Mouse (Mus musculus): ENCODE results near the gene Sergef. TPM values are rescaled to one million over a fixed set of nuclear protein-coding genes. Genes with fewer than 3 reads are reported as not detected.
A peak's percentile ranks its signal among the peaks of the same experiment; 100 is the strongest.
"Not testable (repeated sequence)": the region's sequence is repeated elsewhere in the genome, so short reads cannot be mapped to it uniquely, and the experiment has no call there.

Sergef gene
- polyA plus RNA-seq, 1 experiment from 2014 or later, result 49.1 TPM

DNA sequence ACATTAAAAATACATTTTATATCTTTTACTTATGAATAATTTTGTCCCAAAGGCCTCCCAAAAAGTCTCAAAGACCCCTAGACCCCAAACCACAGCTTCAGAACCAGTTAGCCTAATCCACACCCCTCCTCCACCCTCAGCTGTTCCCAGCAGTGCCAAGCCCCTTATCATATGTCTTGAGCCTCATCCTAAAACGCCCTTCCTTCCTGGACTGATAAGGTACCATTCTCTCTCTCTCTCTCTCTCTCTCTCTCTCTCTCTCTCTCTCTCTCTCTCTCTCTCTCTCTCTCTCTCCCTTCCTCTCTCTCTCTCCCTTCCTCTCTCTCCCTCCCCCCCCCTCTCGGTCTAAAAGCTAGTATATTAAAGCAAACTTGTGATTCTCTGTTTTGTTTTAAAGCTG, 12.7 kb upstream of the Sergef start:
- H3K9me3 ChIP-seq (replicated peaks), result no peaks in the 10 kb centered on the region
- H3K4me1 ChIP-seq, result no peaks in the 10 kb centered on the region
- no peak overlapping the region for H3K9ac ChIP-seq (replicated peaks)
- 78% methylated on average over 2 of the region's 2 CpGs for WGBS
- no peaks in the 10 kb centered on the region for H3K36me3 ChIP-seq
- no peaks in the 10 kb centered on the region for H3K27me3 ChIP-seq (replicated peaks)
- no peak overlapping the region for H3K4me2 ChIP-seq
- H3K27ac ChIP-seq (replicated peaks), result no peak overlapping the region
- ATAC-seq (ENCODE audit: low FRiP score), result no peak
- no peak overlapping the region for H3K4me3 ChIP-seq (replicated peaks)

DNA sequence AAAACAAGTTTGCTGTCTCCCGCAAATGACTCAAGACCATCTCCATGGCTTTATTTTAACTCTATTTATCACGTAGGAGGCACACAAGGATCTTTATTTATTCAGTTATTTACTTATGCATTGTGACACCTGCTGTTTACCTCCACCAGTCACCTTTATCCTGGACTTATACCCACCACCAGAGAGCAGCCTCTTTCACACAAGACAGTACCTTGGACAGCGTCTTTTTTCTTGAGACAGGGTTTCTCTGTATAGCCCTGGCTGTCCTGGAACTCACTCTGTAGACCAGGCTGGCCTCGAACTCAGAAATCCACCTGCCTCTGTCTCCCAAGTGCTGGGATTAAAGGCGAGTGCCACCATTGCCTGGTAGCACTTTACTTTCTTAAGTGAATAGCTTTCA, 10.6 kb upstream of the Sergef start:
- WGBS, result 55% methylated on average over 5 of the region's 5 CpGs
- ATAC-seq (ENCODE audit: low FRiP score); H3K4me3 ChIP-seq (replicated peaks); H3K9me3 ChIP-seq (replicated peaks); H3K27me3 ChIP-seq (replicated peaks); H3K4me1 ChIP-seq; H3K4me2 ChIP-seq; H3K27ac ChIP-seq (replicated peaks); H3K36me3 ChIP-seq; H3K9ac ChIP-seq (replicated peaks): not testable (repeated sequence)

DNA sequence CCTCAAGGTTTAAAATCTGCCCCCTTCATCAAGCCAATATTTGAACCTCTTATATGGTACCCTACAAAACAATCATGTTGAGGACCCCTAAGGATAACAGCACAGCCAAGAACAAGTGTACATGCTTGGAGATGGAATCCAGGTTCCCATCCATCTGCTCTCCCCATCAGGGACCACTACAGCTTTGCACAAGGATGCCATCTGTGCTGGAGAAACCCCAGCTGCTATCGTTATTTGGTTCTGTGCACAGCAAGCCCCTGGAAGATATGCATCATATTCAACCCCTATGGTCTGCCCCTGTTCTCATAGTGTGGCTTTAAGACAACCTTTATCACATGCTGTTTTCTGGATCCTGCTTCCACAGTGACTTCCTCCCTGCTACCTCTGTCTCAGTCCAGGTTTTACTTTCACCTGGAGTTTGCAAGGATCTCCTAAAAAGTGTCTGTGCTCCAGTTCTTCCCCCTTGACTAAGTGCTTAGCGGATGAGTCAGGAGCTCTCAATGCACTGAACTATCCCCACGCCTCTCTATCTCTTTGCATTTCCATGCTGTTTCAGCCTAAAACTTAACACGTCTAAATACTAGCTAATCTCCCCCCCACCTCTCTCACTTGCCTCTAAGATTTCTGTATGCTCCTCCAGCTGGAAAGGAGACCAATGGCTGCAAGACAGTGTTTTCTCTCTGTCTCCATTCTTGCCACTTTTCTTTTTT, 9.0 kb upstream of the Sergef start:
- Histone ChIP-seq H3K4me1 (no peaks in the 10 kb centered on the region), H3K27me3 (replicated peaks) (peaks cover 6% of the 10 kb centered on the region; the same call in 1 of the 2 replicates), H3K9ac (replicated peaks) (no peak overlapping the region), H3K9me3 (replicated peaks) (no peaks in the 10 kb centered on the region), H3K4me2 (no peak overlapping the region), H3K27ac (replicated peaks) (no peak overlapping the region), H3K4me3 (replicated peaks) (no peak overlapping the region), H3K36me3 (no peaks in the 10 kb centered on the region)
- ATAC-seq (ENCODE audit: low FRiP score), result no peak
- WGBS, result 81% methylated on average over 4 of the region's 4 CpGs

DNA sequence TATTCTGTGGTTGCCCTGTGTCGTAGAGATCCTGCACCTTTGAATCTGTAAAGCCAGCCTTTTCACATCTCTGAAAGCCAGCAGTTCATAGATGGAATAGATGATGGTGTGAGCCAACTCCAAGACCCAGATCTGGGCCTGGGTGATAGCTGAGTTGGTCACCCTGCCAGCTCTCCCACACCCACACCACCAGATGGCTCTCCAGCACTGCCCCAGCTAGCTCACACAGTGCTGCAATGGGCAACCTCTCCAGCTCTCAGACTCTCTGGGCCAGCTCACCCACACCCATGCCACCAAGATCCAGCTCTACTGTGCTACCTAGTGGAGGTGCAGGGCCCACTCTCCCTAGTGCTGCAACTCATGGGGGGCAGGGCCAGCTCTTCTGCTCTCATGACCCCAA, 3.6 kb upstream of the Sergef start:
- no peak for ATAC-seq (ENCODE audit: low FRiP score)
- 84% methylated on average over 1 of the region's 1 CpGs for WGBS
- peaks cover 6% of the 10 kb centered on the region; the same call in 1 of the 2 replicates for H3K27me3 ChIP-seq (replicated peaks)
- no peak overlapping the region for H3K4me3 ChIP-seq (replicated peaks)
- no peaks in the 10 kb centered on the region for H3K9me3 ChIP-seq (replicated peaks)
- no peak overlapping the region for H3K9ac ChIP-seq (replicated peaks)
- H3K4me1 ChIP-seq, result peaks cover 13% of the 10 kb centered on the region
- no peaks in the 10 kb centered on the region for H3K36me3 ChIP-seq
- H3K27ac ChIP-seq (replicated peaks), result no peak overlapping the region
- H3K4me2 ChIP-seq, result no peak overlapping the region

- H3K4me1 ChIP-seq, result peaks cover 30% of the 10 kb centered on the region
- ATAC-seq (ENCODE audit: low FRiP score), result peak; percentile 52
- H3K9ac ChIP-seq (replicated peaks), result peak overlapping the region; percentile 72
- H3K4me2 ChIP-seq, result peak overlapping the region; percentile 92
- H3K27me3 ChIP-seq (replicated peaks), result 0 out of 2 replicates have a peak, but pooled peaks cover 2% of the 10 kb centered on the region
- H3K27ac ChIP-seq (replicated peaks), result peak overlapping the region; percentile 83
- peak overlapping the region; percentile 64 for H3K4me3 ChIP-seq (replicated peaks)
- WGBS, result 12% methylated on average over 17 of the region's 17 CpGs
- no peaks in the 10 kb centered on the region for H3K9me3 ChIP-seq (replicated peaks)
- 0 out of 2 replicates have a peak, but pooled peaks cover 4% of the 10 kb centered on the region for H3K36me3 ChIP-seq
Measured at GRCm38 (mm10) chr7:46640062-46640461, 455 bp upstream of the Sergef start.

DNA sequence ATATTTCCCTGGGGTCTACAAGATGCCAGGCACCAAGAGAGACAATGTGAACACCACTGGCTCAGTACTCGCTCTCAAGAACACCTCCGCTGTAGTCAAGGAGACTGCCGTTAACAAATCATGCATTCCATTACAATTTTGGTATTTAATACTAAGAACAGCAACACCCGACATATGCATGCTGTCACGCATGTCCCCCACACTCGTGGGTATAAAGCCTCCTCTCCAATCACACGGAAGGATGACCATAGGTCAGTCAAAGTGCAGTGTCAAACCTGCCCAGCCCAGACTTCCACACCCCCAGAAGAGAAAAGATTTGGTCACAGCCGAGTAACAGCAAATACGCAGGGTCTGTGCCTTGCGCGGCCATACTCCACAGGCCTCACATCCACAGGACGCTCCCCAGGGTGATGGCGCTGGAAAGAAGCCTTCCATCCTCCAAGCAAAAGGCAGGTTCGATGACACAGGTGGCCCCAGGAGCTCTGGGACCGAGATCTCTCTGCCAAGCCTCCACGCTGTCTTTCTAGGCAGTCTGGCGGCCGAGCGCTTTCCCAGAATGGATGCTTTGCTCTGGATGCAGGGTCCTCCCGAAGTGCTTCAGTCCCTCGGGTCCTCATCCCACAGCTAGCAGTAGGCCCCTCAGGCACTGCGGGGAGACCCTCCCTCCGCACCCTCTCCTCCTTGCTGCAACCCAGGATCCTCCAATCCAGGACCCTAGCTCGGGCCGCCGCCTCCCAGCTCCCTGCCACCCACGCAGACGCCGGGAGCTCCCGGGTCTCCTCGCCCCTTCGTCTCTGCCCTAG, 517 bp downstream of the Sergef start:
- H3K36me3 ChIP-seq, result 0 out of 2 replicates have a peak, but pooled peaks cover 10% of the 10 kb centered on the region
- H3K4me3 ChIP-seq (replicated peaks), result peak overlapping the region; percentile 64
- 6% methylated on average over 31 of the region's 32 CpGs for WGBS

GRCm38 (mm10) chr7:46628375-46628975, 11.1 kb downstream of the Sergef start:
- Histone ChIP-seq H3K9me3 (replicated peaks) (no peaks in the 10 kb centered on the region), H3K27me3 (replicated peaks) (no peaks in the 10 kb centered on the region), H3K4me3 (replicated peaks) (no peak overlapping the region), H3K9ac (replicated peaks) (no peak overlapping the region), H3K27ac (replicated peaks) (no peak overlapping the region), H3K4me2 (no peak overlapping the region), H3K4me1 (no peaks in the 10 kb centered on the region), H3K36me3 (peaks cover 42% of the 10 kb centered on the region)
- ATAC-seq (ENCODE audit: low FRiP score), result no peak
- 29% methylated on average over 8 of the region's 8 CpGs for WGBS

More for the DNA sequence above, 517 bp downstream of the Sergef start:
- Histone ChIP-seq H3K27me3 (replicated peaks) (0 out of 2 replicates have a peak, but pooled peaks cover 2% of the 10 kb centered on the region), H3K4me2 (peak overlapping the region; percentile 92), H3K27ac (replicated peaks) (peak overlapping the region; percentile 83), H3K9me3 (replicated peaks) (no peaks in the 10 kb centered on the region), H3K4me1 (peaks cover 30% of the 10 kb centered on the region), H3K9ac (replicated peaks) (peak overlapping the region; percentile 72)
- ATAC-seq (ENCODE audit: low FRiP score), result peak; percentile 56

DNA sequence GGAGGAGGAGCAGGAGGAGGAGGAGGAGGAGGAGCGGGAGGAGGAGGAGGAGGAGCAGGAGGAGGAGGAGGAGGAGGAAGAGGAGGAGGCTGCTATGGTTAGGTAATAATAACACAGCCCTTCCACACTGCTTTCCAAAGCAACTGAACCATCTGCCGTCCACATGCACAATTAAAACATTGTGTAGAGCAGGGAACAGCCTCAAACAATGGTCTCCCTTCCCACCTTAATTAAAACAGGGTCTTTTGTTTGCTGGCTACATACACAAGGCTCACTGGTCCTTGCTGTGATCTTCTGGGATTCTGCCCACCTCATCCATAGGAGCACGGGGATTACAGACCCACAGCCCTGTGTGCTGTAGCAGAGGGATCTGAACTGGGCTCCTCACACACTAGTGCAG, 15.6 kb downstream of the Sergef start:
- no peaks in the 10 kb centered on the region for H3K27me3 ChIP-seq (replicated peaks)
- no peak for ATAC-seq (ENCODE audit: low FRiP score)
- no peaks in the 10 kb centered on the region for H3K9me3 ChIP-seq (replicated peaks)
- WGBS, result 58% methylated on average over 2 of the region's 3 CpGs
- H3K4me2 ChIP-seq, result no peak overlapping the region
- H3K4me1 ChIP-seq, result no peaks in the 10 kb centered on the region
- no peak overlapping the region for H3K27ac ChIP-seq (replicated peaks)
- H3K9ac ChIP-seq (replicated peaks), result no peak overlapping the region
- peaks cover 44% of the 10 kb centered on the region for H3K36me3 ChIP-seq
- H3K4me3 ChIP-seq (replicated peaks), result no peak overlapping the region

DNA sequence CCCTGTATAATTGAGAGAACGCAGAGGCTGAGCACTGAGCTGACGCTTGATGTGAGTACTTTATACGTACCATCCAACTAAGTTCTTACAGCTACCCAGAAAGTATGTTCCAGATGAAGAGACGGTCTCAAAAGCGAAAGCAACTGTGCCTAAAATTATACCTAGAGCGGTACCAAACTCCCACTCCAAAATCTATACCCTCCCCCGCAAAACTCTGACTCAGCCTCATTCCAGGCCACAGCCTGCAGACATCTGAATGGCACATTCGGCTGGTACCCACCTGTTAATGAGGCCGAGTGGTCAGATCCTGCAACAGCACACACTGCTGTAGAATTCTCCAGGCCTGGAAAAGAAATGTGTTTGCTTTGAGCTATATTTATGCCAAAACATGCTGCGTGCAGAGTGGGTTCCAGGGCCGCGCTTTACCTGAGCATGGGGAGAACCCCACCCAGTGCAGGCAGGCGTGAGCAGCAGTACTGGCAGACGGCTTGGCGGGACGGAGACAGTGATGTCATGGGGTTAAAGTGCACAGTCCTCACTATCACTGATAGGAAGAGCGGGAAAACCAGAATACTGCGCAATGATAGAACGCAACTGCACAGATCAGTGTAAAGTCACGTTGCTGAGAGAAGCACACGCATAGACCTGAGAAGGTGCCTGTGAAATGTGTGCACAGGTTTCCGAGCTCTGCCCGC, 21.0 kb downstream of the Sergef start:
- no peak for ATAC-seq (ENCODE audit: low FRiP score)
- 94% methylated on average over 23 of the region's 23 CpGs for WGBS
- H3K4me2 ChIP-seq, result no peak overlapping the region

GRCm38 (mm10) chr7:46616429-46617005, 23.1 kb downstream of the Sergef start:
- Histone ChIP-seq H3K4me1 (no peaks in the 10 kb centered on the region), H3K36me3 (peaks cover 68% of the 10 kb centered on the region), H3K27ac (replicated peaks) (no peak overlapping the region), H3K9me3 (replicated peaks) (no peaks in the 10 kb centered on the region), H3K4me3 (replicated peaks) (no peak overlapping the region), H3K4me2 (no peak overlapping the region), H3K27me3 (replicated peaks) (no peaks in the 10 kb centered on the region), H3K9ac (replicated peaks) (no peak overlapping the region)
- WGBS, result 86% methylated on average over 7 of the region's 7 CpGs
- no peak for ATAC-seq (ENCODE audit: low FRiP score)

More for the DNA sequence above, 21.0 kb downstream of the Sergef start:
- no peaks in the 10 kb centered on the region for H3K4me1 ChIP-seq
- H3K9me3 ChIP-seq (replicated peaks), result no peaks in the 10 kb centered on the region
- H3K27ac ChIP-seq (replicated peaks), result no peak overlapping the region
- no peak overlapping the region for H3K4me3 ChIP-seq (replicated peaks)
- H3K27me3 ChIP-seq (replicated peaks), result no peaks in the 10 kb centered on the region
- H3K9ac ChIP-seq (replicated peaks), result no peak overlapping the region
- H3K36me3 ChIP-seq, result peaks cover 59% of the 10 kb centered on the region

Measured in neural tube, embryonic 15.5 days (tissue).